Mouse (Mus musculus) activated CD4-positive, CD25-positive, alpha-beta regulatory T cell, adult 4 months (primary cell): ENCODE results near the gene Cadm1. TPM values are rescaled to one million over a fixed set of nuclear protein-coding genes. Genes with fewer than 3 reads are reported as not detected.

Experiments used
- ATAC-seq: one replicate; pipeline ENCODE4 v1.8.0; 2017
- polyA plus RNA-seq, 2 experiments: library from polyadenylated mRNA; unstranded; fragments of 100-300 nt; shearing (Covaris generic); gene quantifications; one replicate each; pipeline ENCODE4 v1.2.1; 2017

The Cadm1 gene
- polyA plus RNA-seq, 2 experiments from 2014 or later = 0.12 to 0.36 TPM

GRCm38 (mm10) chr9:47744916-47745315, 214.9 kb downstream of the Cadm1 start:
- ATAC-seq = no peak

DNA sequence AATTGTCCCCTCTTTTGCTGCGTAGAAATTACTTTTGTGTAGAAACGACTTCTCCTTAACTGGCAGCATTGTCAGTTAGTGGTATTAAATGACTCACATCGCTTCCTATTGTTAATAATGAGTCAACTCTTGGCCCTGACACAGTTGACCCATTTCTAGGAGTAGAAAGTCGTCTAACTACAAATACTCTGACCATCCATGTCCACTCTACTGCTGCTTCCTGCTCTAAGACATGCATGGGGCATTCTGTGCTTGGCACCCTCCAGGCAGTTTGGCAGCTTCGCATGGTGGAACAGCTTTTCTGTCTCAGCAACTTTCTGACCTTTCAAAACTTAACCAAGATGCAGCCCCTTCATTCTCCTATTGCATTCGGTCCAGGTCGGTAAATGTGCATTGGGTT, 215.7 kb downstream of the Cadm1 start:
- no peak for ATAC-seq

DNA sequence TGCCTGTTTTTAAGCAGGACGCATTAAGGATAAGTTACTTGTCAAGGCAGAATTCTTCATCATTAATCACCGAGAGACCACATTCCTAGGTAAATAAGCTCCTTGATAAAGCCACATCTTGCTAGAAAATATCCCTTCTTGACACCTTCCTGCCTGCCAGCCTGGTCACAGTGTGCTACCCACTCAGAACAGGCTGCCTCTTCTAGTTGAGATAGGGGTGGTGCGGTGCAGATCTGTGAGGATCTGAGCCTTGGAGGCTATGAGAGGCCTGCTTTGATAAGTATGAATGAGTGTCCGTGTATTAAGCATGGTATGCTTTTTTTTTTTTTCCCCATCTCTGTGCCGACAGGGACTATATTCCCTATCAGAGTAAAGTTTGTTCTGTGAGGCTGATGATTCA, 219.2 kb downstream of the Cadm1 start:
- ATAC-seq = no peak

- no peak for ATAC-seq
These were observed 222.5 kb downstream of the Cadm1 start for GRCm38 (mm10) chr9:47752516-47752915.

GRCm38 (mm10) chr9:47753127-47753526, 223.2 kb downstream of the Cadm1 start:
- ATAC-seq = no peak

GRCm38 (mm10) chr9:47755119-47755518, 225.1 kb downstream of the Cadm1 start:
- no peak for ATAC-seq

DNA sequence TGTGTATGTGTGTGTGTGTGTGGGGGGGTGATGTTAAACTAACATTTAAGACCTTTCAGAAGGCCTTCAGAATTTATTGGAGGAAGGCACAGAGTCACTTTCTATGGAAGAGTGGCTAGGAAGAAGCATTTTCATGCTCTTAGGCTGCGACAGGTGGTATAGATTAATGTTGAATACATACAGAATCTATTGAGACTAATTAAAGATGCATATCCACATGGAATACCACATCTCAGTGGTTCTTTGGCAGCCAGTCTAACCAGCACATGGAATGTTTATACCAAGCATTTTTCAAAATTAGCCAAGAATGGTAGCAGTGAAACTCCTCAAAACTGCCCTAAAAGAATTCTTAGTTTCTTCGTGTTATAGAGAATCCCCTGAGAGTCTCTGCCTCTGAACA, 227.8 kb downstream of the Cadm1 start:
- ATAC-seq = no peak

DNA sequence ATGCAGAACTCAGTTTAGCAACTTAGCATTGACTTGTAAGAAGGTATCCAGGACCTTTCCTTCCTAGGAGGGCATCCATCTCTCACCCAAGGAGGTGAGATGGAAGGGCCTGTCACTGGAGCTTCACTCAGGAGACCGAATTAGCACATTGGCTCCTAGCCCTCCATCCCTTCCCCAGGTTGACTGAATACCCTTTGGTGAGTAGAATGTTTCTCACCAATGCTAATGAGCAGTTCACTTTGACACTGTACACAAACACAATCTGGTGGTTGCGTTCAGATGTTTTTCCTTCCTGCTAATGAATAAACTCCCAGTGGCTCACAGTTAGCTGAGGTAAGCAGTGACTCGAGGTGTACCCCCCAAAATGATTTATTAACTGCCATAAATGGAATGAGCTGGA, 228.3 kb downstream of the Cadm1 start:
- ATAC-seq = no peak

DNA sequence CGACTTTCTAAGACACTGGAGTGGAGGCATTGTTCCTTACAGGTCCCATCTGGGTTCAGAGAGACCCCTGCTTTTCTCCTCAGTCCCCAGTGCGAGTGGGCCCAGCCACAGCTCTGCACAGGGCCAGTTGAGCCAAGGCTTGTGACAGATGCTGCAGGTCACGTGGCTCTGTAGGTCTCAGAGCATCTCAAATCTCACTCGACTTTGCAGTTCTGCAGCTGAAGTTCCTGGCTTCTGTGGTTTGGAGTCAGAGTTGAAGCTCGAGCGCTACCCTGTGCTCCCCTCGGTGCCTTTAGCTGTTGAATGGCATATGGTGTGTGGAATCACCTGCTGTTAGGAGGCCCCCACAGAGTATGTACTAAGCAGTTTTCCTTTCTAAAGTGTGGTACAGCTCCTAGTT, 229.8 kb downstream of the Cadm1 start:
- no peak for ATAC-seq

GRCm38 (mm10) chr9:47761601-47762000, 231.6 kb downstream of the Cadm1 start:
- ATAC-seq = no peak

DNA sequence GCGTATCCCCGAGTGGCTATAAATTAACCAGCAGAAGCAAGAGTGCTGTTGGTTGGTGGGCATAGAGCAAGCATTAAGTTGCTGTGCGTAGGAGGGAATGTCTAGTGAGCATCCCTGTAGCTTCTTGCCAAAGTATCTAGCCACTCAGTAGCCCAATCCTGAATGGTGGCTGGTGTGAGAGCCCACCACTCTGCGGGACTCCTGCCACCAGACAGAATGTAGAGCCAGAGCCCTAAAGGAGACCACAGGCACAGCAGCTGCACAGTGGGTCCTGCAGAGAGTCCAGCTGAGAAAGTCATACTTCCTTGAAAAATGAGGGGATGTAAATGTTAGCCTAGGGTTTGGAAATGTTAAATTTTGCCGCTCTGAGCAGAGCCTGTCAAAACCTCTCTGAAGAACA, 232.9 kb downstream of the Cadm1 start:
- ATAC-seq = no peak

DNA sequence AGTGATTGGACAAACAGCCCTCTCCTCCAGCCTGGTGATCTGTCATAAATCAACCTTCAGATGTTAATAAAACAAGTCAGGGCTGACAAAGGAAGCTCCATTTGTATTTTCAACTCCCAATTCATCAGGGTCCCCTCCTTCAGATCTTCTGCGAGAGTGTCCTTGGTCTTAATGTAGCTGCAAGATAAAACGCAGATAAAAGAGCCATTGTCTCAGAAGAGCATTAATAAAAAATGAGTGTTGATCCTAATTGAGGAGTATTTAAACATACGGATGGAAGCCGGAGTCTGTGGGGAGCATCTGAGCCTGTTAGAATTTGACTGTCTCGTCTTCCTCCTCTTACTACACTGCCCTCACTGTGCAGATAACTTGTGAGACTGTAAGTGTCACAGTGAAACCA, 234.9 kb downstream of the Cadm1 start:
- no peak for ATAC-seq

DNA sequence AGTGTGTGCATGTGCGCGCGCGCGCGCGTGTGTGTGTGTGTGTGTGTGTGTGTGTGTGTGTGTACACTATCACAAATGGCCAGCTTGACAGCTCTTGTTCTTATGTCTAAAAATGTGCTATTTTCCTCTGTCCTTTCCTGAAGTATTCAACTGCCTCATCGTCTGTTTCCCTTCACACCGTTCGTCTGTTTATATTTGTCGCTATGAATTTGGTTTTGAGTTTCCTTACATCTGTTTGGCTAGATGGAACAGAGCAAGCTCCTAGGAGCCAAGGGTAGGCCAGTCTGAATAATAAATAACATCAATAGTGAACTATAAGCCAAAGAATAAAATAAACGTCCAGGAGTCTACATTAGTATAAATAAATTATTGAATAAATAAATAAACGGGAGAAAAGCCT, 235.3 kb downstream of the Cadm1 start:
- ATAC-seq = no peak

DNA sequence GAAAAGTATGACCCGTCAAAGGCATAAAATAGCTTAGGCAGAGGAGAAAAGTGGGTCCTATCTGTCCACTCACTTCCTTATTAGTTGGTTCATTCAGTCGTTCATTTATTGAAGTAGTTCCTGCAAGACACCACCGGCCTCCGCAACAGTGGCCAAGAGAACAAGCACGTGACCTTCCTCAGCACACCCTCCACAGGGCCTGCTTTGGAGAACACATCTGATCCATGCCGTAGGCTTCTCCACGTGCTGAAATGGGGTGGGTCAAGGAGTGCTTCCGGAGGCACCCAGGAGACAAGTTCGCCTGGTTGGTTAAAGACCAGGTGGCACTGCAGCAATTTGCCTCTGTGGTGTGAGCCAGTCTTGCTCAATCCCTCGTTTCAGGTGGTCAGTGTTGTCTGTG, 236.4 kb downstream of the Cadm1 start:
- no peak for ATAC-seq

- no peak for ATAC-seq
These were observed 240.9 kb downstream of the Cadm1 start for GRCm38 (mm10) chr9:47770836-47771235.

GRCm38 (mm10) chr9:47771953-47772352, 242.0 kb downstream of the Cadm1 start:
- no peak for ATAC-seq

- no peak for ATAC-seq
These were observed 242.8 kb downstream of the Cadm1 start for GRCm38 (mm10) chr9:47772750-47773149.

DNA sequence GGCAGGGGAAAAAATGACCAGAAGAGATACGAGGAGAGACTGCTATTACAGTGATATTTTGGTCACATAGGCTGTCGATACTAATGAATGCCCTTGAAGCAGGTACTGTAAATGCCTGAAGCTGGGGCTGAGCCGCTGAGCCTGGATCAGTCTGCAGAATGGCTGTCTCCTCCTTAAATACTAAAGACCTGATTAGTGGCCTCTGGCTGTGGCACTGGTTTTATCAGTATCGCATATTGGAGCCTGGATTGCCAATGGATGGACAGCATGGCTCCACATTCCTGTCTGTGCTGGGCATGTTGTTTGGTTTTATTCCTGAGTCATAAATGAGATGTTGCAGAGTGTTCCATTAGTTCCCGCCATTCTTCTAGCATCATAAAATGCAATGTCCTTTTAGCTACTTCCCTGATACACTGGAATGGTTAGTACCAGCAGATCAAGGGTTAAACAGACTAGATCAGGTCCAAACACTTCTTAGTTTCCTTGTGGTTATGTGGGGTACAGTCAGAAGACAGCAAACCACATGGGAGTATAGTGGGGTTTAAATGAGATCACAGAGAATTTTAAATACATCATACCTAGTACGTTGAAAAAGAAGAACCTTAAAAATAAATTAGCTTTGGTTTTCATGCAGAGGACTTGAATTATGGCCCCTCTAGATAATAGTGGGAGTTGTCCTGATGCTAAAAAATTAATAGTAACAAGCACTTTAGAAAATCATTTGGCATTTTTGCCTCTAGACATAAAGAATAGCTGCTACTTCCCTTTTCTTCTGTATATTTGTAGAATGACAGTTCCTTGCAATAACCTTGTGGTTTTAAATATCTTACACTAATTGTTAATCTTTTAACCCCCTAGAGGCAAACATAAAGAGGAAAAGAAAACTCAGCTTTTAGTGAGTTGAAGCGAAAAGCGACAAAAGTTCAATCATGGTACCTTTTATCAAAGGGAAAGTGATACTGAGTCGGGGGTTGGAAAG, 247.3 kb downstream of the Cadm1 start:
- no peak for ATAC-seq

- ATAC-seq = no peak
These were observed 248.5 kb downstream of the Cadm1 start for GRCm38 (mm10) chr9:47778438-47778837.

- no peak for ATAC-seq
These were observed 249.3 kb downstream of the Cadm1 start for GRCm38 (mm10) chr9:47779291-47779690.

GRCm38 (mm10) chr9:47786642-47787041, 256.7 kb downstream of the Cadm1 start:
- ATAC-seq = no peak

DNA sequence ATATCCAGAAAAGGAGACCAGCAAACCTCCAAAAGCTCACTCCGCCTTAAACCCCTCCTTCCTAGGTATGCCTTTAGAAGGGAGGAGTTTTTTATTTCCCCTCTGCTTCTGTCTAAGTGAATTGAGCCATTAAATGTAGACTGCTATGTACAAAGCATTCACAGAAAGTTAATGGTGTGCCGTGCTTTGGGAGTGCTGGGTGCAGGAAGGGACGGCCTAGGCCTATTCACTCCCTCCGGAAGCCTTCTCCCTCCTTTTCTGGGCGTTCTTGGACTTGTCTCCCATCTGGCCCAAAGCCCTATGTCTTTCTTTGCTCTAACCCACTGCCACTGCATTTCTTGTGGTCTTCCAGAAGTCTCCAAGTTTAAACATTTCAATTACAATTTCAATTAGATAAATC, 268.5 kb downstream of the Cadm1 start:
- ATAC-seq = no peak

GRCm38 (mm10) chr9:47801242-47801641, 271.3 kb downstream of the Cadm1 start:
- no peak for ATAC-seq

DNA sequence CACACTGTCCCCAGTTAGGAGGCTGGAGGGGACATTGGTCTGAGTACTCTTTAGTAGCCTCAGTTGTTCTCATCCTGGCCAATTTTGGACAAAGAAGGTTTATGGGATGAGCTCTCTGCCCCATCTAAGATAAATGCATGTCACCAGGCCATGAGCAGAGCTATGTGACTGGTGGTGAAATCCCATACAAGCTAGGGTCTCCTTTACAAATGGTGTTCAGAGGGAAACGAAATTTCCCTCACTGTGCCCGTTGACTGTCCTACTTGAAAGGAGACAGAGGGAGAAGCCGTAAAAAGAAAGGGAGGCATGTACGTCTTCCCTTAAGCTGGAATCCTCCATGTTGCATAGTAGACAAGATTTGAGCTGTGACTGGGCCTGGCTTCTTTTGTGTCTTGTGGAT, 272.6 kb downstream of the Cadm1 start:
- ATAC-seq = no peak
